Mouse (Mus musculus): ENCODE data around the gene Soat2. TPM values are rescaled to one million over a fixed set of nuclear protein-coding genes. Genes with fewer than 3 reads are reported as not detected.

Soat2 gene
- total RNA-seq, 1 experiment from 2014 or later: 13.3 TPM

GRCm38 (mm10) chr15:102204674-102205505 lies 54.6 kb downstream of the Soat2 start, which contains the start of gene Csad:
Gene Csad, minus strand, starts transcription at chr15:102204724.
- ATAC-seq (ENCODE audit: extremely low read depth, insufficient number of reproducible peaks, low FRiP score, poor library complexity, severe bottlenecking): no peak

- no peak for ATAC-seq (ENCODE audit: extremely low read depth, insufficient number of reproducible peaks, low FRiP score, poor library complexity, severe bottlenecking)
These were observed 55.5 kb downstream of the Soat2 start for GRCm38 (mm10) chr15:102205779-102206178.

- no peak for ATAC-seq (ENCODE audit: extremely low read depth, insufficient number of reproducible peaks, low FRiP score, poor library complexity, severe bottlenecking)
These were observed 57.0 kb downstream of the Soat2 start for GRCm38 (mm10) chr15:102207351-102207750.

- peak; percentile 7; the same call in 1 of the 2 replicates for ATAC-seq (ENCODE audit: extremely low read depth, insufficient number of reproducible peaks, low FRiP score, poor library complexity, severe bottlenecking)
These were observed 57.8 kb downstream of the Soat2 start for GRCm38 (mm10) chr15:102208092-102208561.

- ATAC-seq (ENCODE audit: extremely low read depth, insufficient number of reproducible peaks, low FRiP score, poor library complexity, severe bottlenecking): no peak
These were observed 58.8 kb downstream of the Soat2 start for GRCm38 (mm10) chr15:102209114-102209513.

GRCm38 (mm10) chr15:102210816-102211215 lies 60.5 kb downstream of the Soat2 start:
- no peak for ATAC-seq (ENCODE audit: extremely low read depth, insufficient number of reproducible peaks, low FRiP score, poor library complexity, severe bottlenecking)

GRCm38 (mm10) chr15:102211895-102212294 lies 61.6 kb downstream of the Soat2 start:
- no peak for ATAC-seq (ENCODE audit: extremely low read depth, insufficient number of reproducible peaks, low FRiP score, poor library complexity, severe bottlenecking)

Other genes starting within 250 kb of the Soat2 start
- 0.86 and 2.8 TPM in 2 replicates for gene Krt4, start 225.8 kb upstream of the Soat2 start, total RNA-seq (2017)
- not detected in 2 replicates for gene Krt79, start 210.2 kb upstream of the Soat2 start, total RNA-seq (2017)
- not detected in 2 replicates for gene Krt78, start 196.2 kb upstream of the Soat2 start, total RNA-seq (2017)
- not detected in 2 replicates for gene Krt8, start 146.0 kb upstream of the Soat2 start, total RNA-seq (2017)
- gene Krt18, start 122.3 kb upstream of the Soat2 start, total RNA-seq (2017): 0.37 and 1.0 TPM in 2 replicates
- gene Eif4b, start 76.8 kb upstream of the Soat2 start, total RNA-seq (2017): 186 and 190 TPM in 2 replicates
- 0.70 TPM in 1 of 2 replicates, not detected in the other for gene Tns2, start 50.1 kb upstream of the Soat2 start, total RNA-seq (2017)
- 47.0 and 56.1 TPM in 2 replicates for gene Spryd3, start 14.3 kb upstream of the Soat2 start, total RNA-seq (2017)
- gene Igfbp6, start 6.2 kb upstream of the Soat2 start, total RNA-seq (2017): 4.7 and 6.5 TPM in 2 replicates
- 118 and 120 TPM in 2 replicates for gene Zfp740, start 52.7 kb downstream of the Soat2 start, total RNA-seq (2017)
- gene Csad, start 54.2 kb downstream of the Soat2 start, total RNA-seq (2017): 47.6 and 56.0 TPM in 2 replicates
- gene Itgb7, start 81.4 kb downstream of the Soat2 start, total RNA-seq (2017): 338 and 351 TPM in 2 replicates
- 28.2 and 38.3 TPM in 2 replicates for gene Rarg, start 107.0 kb downstream of the Soat2 start, total RNA-seq (2017)
- 0.49 TPM in 1 of 2 replicates, not detected in the other for gene Gm9918, start 120.0 kb downstream of the Soat2 start, total RNA-seq (2017)
- 21.6 and 22.6 TPM in 2 replicates for gene Mfsd5, start 128.9 kb downstream of the Soat2 start, total RNA-seq (2017)
- 1.2 and 6.1 TPM in 2 replicates for gene Espl1, start 145.7 kb downstream of the Soat2 start, total RNA-seq (2017)
- 495 and 562 TPM in 2 replicates for gene Pfdn5, start 175.6 kb downstream of the Soat2 start, total RNA-seq (2017)
- 44.2 and 56.0 TPM in 2 replicates for gene Myg1, start 181.2 kb downstream of the Soat2 start, total RNA-seq (2017)
- 46.0 and 50.6 TPM in 2 replicates for gene Aaas, start 200.2 kb downstream of the Soat2 start, total RNA-seq (2017)
- not detected in 2 replicates for gene Sp7, start 216.7 kb downstream of the Soat2 start, total RNA-seq (2017)

Data from neutrophil, adult 5-6 weeks (primary cell).